ENCODE assay signal across 24 mouse cellular contexts in genomic region chr4:58926120-58926519, GRCm38 (mm10). TPM values are rescaled to one million over a fixed set of nuclear protein-coding genes. Genes with fewer than 3 reads are reported as not detected.
"Had no signal": no experiment of that assay in that cellular context is flagged by ENCODE, and none has a peak within 500 bp of the region (broad histone marks: within the 10 kb centered on the region; RNA-seq: fewer than 3 reads in every experiment).

No protein-coding gene starts in this region.

- H3K9ac ChIP-seq: heart, embryonic 13.5 days; heart, embryonic 15.5 days; hindbrain, embryonic 13.5 days; hindbrain, embryonic 15.5 days; limb, embryonic 12.5 days; liver, embryonic 13.5 days had no signal

- DNase-seq: gastrocnemius, adult 2 months; gastrocnemius, postnatal 10 days; gastrocnemius, postnatal 25 days; heart, adult 2 months; heart, postnatal 14 days; heart, postnatal 36 days; kidney, adult 18-20 months; kidney, adult 8-10 months; kidney, postnatal 10 days; kidney, postnatal 25 days; kidney, postnatal 4 days; liver; liver, embryonic 13.5 days had no signal

- H3K9me3 ChIP-seq: heart, embryonic 10.5 days; heart, embryonic 13.5 days; heart, embryonic 15.5 days; limb, embryonic 10.5 days; liver, embryonic 13.5 days had no signal

- H3K4me1 ChIP-seq: heart, embryonic 10.5 days; heart, embryonic 13.5 days; heart, embryonic 15.5 days; hindbrain, embryonic 13.5 days; hindbrain, embryonic 15.5 days; limb, embryonic 10.5 days; limb, embryonic 12.5 days; liver, embryonic 13.5 days had no signal

- H3K4me3 ChIP-seq: gastrocnemius, adult 2 months; heart, adult 2 months; heart, embryonic 10.5 days; heart, embryonic 13.5 days; heart, embryonic 15.5 days; hindbrain, embryonic 13.5 days; hindbrain, embryonic 15.5 days; layer of hippocampus, adult 2 months; left cerebral cortex, adult 2 months; limb, embryonic 10.5 days; limb, embryonic 12.5 days; liver, embryonic 13.5 days had no signal

- ATAC-seq: hindbrain, postnatal 0 days had no signal

- H3K27me3 ChIP-seq: heart, embryonic 15.5 days; hindbrain, embryonic 13.5 days; hindbrain, embryonic 15.5 days; limb, embryonic 12.5 days had no signal

- H3K36me3 ChIP-seq: heart, embryonic 10.5 days; heart, embryonic 13.5 days; heart, embryonic 15.5 days; hindbrain, embryonic 13.5 days; hindbrain, embryonic 15.5 days; limb, embryonic 10.5 days; limb, embryonic 12.5 days; liver, embryonic 13.5 days had no signal

- H3K27ac ChIP-seq: gastrocnemius, adult 2 months; heart, adult 2 months; heart, embryonic 10.5 days; heart, embryonic 13.5 days; heart, embryonic 15.5 days; hindbrain, embryonic 13.5 days; hindbrain, embryonic 15.5 days; hindbrain, postnatal 0 days; layer of hippocampus, adult 2 months; left cerebral cortex, adult 2 months; limb, embryonic 10.5 days; limb, embryonic 12.5 days; liver, embryonic 13.5 days had no signal

- H3K4me2 ChIP-seq: heart, embryonic 13.5 days; heart, embryonic 15.5 days; hindbrain, embryonic 13.5 days; hindbrain, embryonic 15.5 days; limb, embryonic 12.5 days; liver, embryonic 11.5 days; liver, embryonic 13.5 days had no signal

RNA-seq across cellular contexts. Expression of gene Zkscan16, which starts 17.3 kb away (rescaled TPM):
- polyA plus RNA-seq: heart, adult 2 months had no signal
